Mouse (Mus musculus): ENCODE results near the gene Gm6509. TPM values are rescaled to one million over a fixed set of nuclear protein-coding genes. Genes with fewer than 3 reads are reported as not detected.

Gm6509 gene
- not detected in 2 replicates for polyA plus RNA-seq (2012; rRNA removed)

DNA sequence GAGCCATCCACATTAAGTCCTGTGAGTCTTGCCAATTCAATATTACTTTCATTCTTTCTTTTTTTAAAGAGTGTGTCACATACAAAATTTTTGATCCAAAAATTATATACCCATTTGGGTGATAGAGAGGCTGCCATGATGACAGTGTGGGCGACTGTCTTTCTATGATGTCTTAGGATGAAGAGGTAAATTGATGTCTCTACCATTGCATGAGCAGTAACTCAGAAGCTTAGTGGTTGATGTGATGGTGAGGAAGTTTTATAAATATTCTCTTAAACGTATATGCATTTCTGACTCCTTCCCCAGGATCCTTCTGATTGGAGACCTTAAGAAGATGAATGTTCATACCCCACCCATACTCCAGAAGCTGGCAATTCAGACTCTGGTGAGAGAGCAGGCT lies at the start of gene Gm6509:
TSS of gene Gm6509 (plus strand) at position 301 of the 400 bp plus-strand sequence.

DNA sequence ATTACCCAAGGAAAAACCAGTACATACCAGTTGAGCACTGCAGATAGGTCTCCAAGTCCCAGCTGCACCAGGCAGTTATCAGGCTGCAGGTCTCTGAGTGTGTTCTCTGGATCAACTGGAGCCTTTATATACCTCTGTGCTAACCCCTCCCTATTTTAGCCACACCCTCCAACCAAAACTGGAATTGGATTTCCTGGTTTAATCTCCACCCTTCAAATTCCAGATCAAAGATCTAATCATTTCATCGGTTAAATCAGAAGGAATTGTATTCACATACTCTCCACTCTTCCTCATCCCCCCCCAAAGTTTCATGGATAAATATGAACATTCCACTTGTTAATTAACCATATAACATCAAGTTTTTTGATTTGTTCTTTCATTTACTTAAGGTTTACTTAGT lies 7.5 kb upstream of the Gm6509 start, which contains the start of gene Gm3147:
TSS of gene Gm3147 (minus strand) at position 101 of the 400 bp plus-strand sequence.

DNA sequence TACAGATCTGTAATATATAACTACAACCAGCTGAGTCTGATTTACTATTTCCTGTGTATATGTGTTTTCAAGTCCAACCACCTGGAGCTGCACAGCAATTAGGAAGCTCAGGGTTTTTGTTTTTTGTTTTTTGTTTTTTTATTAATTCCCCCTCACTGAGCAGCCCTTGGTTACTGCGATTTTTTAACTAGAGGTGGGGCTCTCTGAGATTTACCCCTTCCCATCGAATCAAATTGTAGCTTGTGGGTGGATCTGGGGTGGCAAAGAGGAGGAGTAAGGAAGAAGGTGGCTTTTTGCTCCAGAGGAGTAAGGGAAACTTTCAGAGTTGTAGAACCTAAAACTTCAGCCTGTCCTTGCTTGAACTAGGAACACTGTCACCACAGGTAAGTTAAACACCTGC lies 24.3 kb downstream of the Gm6509 start, which contains the start of gene Gm6205:
TSS of gene Gm6205 (plus strand) at position 301 of the 400 bp plus-strand sequence.

Other genes starting within 250 kb of the Gm6509 start
- gene Gm7682, start 178.2 kb upstream of the Gm6509 start, polyA plus RNA-seq (2012; rRNA removed), result not detected in 2 replicates
- gene Gm3139, start 97.7 kb upstream of the Gm6509 start, polyA plus RNA-seq (2012; rRNA removed), result not detected in 2 replicates
- gene Gm3147, start 7.6 kb upstream of the Gm6509 start, polyA plus RNA-seq (2012; rRNA removed), result not detected in 2 replicates
- not detected in 2 replicates for gene Gm6205, start 24.4 kb downstream of the Gm6509 start, polyA plus RNA-seq (2012; rRNA removed)
- not detected in 2 replicates for gene Gm3183, start 241.5 kb downstream of the Gm6509 start, polyA plus RNA-seq (2012; rRNA removed)